9 mouse cellular contexts compared by ENCODE assay signal in the genomic region with DNA sequence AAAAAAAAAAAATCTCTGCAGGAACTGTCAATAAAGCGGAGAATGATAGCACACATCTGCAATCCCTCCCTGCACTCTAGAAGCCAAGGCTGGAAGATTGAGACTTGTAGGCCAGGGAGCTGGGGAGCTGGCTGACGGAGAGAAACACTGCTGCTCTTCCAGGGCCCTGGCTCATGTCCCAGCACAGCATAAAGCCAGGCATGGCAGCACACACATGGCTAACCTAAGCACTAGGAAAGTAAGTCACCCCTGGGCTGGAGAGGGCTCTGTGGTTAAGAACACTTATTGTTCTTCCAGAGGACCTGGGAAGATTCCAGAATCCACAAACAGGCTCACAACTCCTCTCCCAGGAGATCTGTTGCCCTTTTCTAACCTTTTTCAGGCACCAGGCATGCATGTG. TPM values are rescaled to one million over a fixed set of nuclear protein-coding genes. Genes with fewer than 3 reads are reported as not detected.
A peak's percentile ranks its signal among the peaks of the same experiment; 100 is the strongest.
DNase-seq lines count a peak whose midpoint lies in the region; ATAC-seq lines count a peak whose summit lies in the region.
"Had no signal": no experiment of that assay in that cellular context is flagged by ENCODE, and none has a peak within 500 bp of the region (broad histone marks: within the 10 kb centered on the region; RNA-seq: fewer than 3 reads in every experiment).

No protein-coding gene starts in this region.

- intact Hi-C loops in left cerebral cortex, postnatal 10 days (cut with DNase I): no loop called here

- no peaks in the 10 kb centered on the region for H3K27me3 ChIP-seq in lung, embryonic 16.5 days (ENCODE audit: control insufficient read depth, insufficient read depth, low read depth, low read length)

- H3K36me3 ChIP-seq in lung, embryonic 16.5 days (ENCODE audit: control insufficient read depth, insufficient read depth, low read length): no peaks in the 10 kb centered on the region

- H3K27ac ChIP-seq in lung, embryonic 16.5 days (ENCODE audit: low read length): peak overlapping the region; percentile 81

- ATAC-seq in lung, embryonic 16.5 days (ENCODE audit: low read depth): peak; percentile 80

- 49% methylated on average over 2 of the region's 2 CpGs for WGBS in lung, embryonic 16.5 days

- peak; percentile 14 for DNase-seq in layer of hippocampus, adult 9-11 months
- DNase-seq in layer of hippocampus, adult 18-20 months (ENCODE audit: low spot score in 2 of 2): no peak
- peak; percentile 50 to 66 for DNase-seq in cerebellum, postnatal 14 days
- peak; percentile 62 to 72 for DNase-seq in heart, adult 9 months (ENCODE audit: low spot score in 2 of 2)
- no peak for DNase-seq in left cerebral cortex, adult 8-10 months (ENCODE audit: low spot score in 2 of 2)
- no peak for DNase-seq in left cerebral cortex, postnatal 10 days (ENCODE audit: extremely low spot score in 1 of 2, low spot score in 2 of 2)
- no peak for DNase-seq in kidney, adult 8-10 months

- no peak overlapping the region for H3K4me3 ChIP-seq in lung, embryonic 16.5 days (ENCODE audit: low read length)

- no peak overlapping the region for H3K9ac ChIP-seq in lung, embryonic 16.5 days (ENCODE audit: low read length)

- no peak overlapping the region for H3K4me2 ChIP-seq in lung, embryonic 16.5 days (ENCODE audit: low read depth, low read length)

- peaks cover 15% of the 10 kb centered on the region for H3K4me1 ChIP-seq in lung, embryonic 16.5 days (replicated peaks; ENCODE audit: control insufficient read depth, insufficient read depth, low read length)

- H3K9me3 ChIP-seq in lung, embryonic 16.5 days (ENCODE audit: control insufficient read depth, low read length): no peaks in the 10 kb centered on the region

RNA-seq across cellular contexts. Expression of gene Pgd, which starts 6.1 kb away (rescaled TPM):
- total RNA-seq in layer of hippocampus, adult 18-20 months (2021): 10 to 100 TPM; 29.5 to 34.4 TPM
- polyA plus RNA-seq in lung, embryonic 16.5 days (2015; fragmentation: Nextera tagmentation; extraction: Ambion mirVana): 108 and 115 TPM in 2 replicates
- 10 to 100 TPM; 36.0 to 43.8 (median 40.9) TPM for total RNA-seq in left cerebral cortex, adult 8-10 months (2022)
- 10 to 100 TPM; 49.0 to 49.9 TPM for total RNA-seq in left cerebral cortex, postnatal 10 days (2021)

RNA-seq across cellular contexts. Expression of gene Cenps, which starts 35.2 kb away (rescaled TPM):
- 10 to 100 TPM; 21.1 to 23.8 TPM for total RNA-seq in layer of hippocampus, adult 18-20 months (2021)
- 32.7 and 35.5 TPM in 2 replicates for polyA plus RNA-seq in lung, embryonic 16.5 days (2015; fragmentation: Nextera tagmentation; extraction: Ambion mirVana)
- 10 to 100 TPM; 24.4 to 29.1 (median 25.8) TPM for total RNA-seq in left cerebral cortex, adult 8-10 months (2022)
- total RNA-seq in left cerebral cortex, postnatal 10 days (2021): 10 to 100 TPM; 26.1 to 32.4 TPM

RNA-seq across cellular contexts. Expression of gene Cort, which starts 46.1 kb away (rescaled TPM):
- 10 to 100 TPM in 1 of 2 experiments, 1 to 10 TPM in 1; 9.8 to 13.8 TPM for total RNA-seq in layer of hippocampus, adult 18-20 months (2021)
- 0.44 TPM in 1 of 2 replicates, not detected in the other for polyA plus RNA-seq in lung, embryonic 16.5 days (2015; fragmentation: Nextera tagmentation; extraction: Ambion mirVana)
- 10 to 100 TPM in 3 of 4 experiments, 1 to 10 TPM in 1; 8.3 to 14.0 (median 11.0) TPM for total RNA-seq in left cerebral cortex, adult 8-10 months (2022)
- total RNA-seq in left cerebral cortex, postnatal 10 days (2021): 10 to 100 TPM; 11.6 to 13.4 TPM
- polyA plus RNA-seq: neural tube, embryonic 11.5 days had no signal

Comparison
In these comparisons a context has a peak if more than half of its experiments do, and no peak if none do; other contexts are left out.
1. DNase-seq: peak in layer of hippocampus, adult 9-11 months (single experiment), cerebellum, postnatal 14 days (2 of 2) and heart, adult 9 months (2 of 2); none in layer of hippocampus, adult 18-20 months (0 of 2), left cerebral cortex, adult 8-10 months (0 of 2), left cerebral cortex, postnatal 10 days (0 of 2) and kidney, adult 8-10 months (0 of 2).